Mouse (Mus musculus) cortical plate, adult 2 months (tissue): ENCODE data around the gene Ap1s3.

ENCODE experiments used
- CTCF ChIP-seq: fragments of 200-500 bp; IDR thresholded peaks from 2 replicates; pipeline ENCODE4 v1.5.1; 2011; ENCODE audit warnings: mild to moderate bottlenecking, control low read depth, low read length; ENCODE audit not compliant: insufficient read depth; ENCODE audit errors: extremely low read depth
- POLR2A ChIP-seq: fragments of 200-500 bp; IDR thresholded peaks from 2 replicates; pipeline ENCODE4 v1.6.1; 2011; ENCODE audit warnings: mild to moderate bottlenecking, low read length, control low read depth; ENCODE audit not compliant: insufficient read depth; ENCODE audit errors: extremely low read depth

DNA sequence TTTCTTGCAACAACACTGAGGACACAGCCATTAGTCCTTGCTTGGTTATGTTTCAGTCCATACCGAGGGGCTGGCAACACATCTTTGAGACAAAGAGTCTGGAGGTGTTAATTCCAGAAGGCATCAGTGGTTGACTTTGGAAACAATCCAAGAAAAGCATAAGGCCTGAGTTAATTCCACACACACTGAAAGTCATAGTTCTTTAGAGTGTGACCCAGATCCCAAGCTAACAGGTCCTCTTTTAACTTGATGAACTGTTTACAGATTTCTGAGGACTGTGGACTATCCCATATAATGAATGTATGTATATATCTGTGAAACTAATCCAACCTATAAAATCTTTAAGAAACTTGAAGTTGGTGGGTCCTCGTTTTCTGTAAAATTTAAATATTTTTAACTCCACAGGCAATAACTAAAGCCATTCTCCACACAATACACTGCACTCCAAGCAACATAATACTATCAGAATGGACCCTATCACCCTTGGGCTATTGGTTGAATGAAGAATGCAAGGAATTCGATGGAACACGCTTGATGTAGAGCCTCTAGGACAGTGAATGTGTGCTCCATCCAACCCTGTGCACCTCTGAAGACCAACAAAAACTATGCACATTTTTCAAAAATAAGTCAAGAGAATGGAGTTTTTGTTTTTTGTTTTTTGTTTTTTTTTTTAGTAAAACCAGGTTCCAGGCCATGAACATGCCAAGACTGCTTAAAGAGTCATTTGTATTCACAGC, 15.8 kb downstream of the Ap1s3 start:
- no peak for TF ChIP-seq POLR2A
- TF ChIP-seq CTCF = no peak
